Mouse (Mus musculus) T-helper 1 cell (primary cell): ENCODE data around the gene Serpinb9.
"Not testable (repeated sequence)": the region's sequence is repeated elsewhere in the genome, so short reads cannot be mapped to it uniquely, and the experiment has no call there.

Experiments
- in situ Hi-C: fragments of 300-600 bp; cut with MboI, MseI; formaldehyde crosslinking; loops from one replicate; pipeline ENCODE4 v1.15.1; 2025; ENCODE audit warnings: high pct_unique_total_duplicates

Gene Serpinb9

DNA sequence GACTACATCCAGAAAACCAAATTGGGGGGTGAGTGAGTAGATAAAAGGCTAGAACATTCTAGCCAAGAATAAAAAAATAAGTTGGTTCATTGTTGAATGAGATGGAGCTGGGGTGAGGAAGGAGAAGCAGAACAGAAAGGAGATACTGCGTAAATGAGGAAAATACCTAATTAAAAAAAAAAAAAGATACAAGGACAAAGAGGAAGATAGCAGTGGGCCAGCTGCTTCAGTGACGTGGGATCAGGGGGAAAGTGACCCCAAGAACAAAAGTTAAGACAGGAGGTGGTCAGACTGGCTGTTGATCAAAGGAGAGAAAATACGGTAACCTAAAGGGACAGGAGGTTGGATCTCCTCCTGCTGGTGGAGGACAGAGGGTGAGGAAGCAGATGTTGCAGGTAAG lies at the start of gene Serpinb9:
Gene Serpinb9 (plus strand): TSS at position 301 of the 400 bp plus-strand sequence.
- in situ Hi-C loops, result loop anchor here (5.0 to 10.0 kb wide), 2 partner anchors 36 to 992 kb away; partner anchors contain the start of gene Serpinb6b

DNA sequence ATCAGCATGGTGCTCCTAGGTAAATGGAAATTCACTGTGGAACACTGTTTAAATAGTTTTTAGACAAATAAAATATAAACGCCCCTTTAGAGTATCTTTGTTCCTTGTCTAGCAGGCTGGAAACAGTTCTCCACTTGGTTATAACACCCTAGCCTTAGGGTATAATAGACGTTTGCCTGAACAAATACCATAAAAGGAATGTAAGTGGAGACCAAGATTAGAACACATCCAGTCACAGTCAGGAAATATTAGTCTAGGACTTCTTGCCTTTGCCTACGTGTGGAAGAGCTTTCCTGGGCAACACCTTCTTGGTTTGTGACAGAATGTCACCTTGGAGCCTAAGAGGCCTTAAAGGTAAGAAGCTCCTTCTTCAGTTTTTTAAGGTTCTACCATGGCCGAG lies 46.5 kb upstream of the Serpinb9 start:
- in situ Hi-C loops, result no loop called here

DNA sequence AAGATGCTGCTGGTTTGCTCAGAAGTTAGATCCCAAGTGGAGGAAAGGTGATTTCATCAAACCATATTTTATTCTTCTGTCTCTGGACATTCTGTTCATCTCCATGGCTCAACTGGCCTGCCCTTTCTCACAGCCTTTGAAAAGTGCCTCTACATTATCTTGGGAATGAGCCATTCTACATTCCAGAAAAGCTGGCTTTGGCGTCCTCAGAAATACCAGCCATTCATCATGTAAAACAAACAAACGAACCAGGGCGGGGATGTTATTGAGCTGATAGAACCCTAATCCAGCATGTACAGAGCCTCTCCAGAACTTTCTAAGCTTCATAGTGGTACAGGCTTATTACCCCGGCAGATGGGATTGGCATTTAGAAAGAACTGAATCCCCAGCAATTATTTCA lies 45.1 kb upstream of the Serpinb9 start:
- in situ Hi-C loops, result no loop called here

DNA sequence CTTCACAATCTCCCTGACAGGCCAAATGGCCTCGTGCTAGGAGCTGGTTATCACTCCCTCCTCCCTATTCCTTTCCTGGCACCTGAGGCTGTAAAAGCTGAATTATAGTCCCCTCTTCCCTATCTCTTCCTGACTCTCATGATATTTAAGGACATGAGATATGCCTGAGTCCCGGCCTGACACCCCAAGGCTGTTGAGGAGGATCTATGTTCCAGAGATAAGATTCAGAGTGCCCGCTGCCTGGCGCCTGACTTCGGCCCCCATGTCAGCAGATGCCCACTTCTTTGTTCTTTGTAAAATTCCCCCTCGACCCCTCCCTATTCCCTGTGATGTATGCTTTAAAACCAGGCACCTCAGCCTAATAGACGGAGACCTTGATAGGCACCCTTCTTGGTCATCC lies 44.5 kb upstream of the Serpinb9 start:
- in situ Hi-C loops, result not testable (repeated sequence)

DNA sequence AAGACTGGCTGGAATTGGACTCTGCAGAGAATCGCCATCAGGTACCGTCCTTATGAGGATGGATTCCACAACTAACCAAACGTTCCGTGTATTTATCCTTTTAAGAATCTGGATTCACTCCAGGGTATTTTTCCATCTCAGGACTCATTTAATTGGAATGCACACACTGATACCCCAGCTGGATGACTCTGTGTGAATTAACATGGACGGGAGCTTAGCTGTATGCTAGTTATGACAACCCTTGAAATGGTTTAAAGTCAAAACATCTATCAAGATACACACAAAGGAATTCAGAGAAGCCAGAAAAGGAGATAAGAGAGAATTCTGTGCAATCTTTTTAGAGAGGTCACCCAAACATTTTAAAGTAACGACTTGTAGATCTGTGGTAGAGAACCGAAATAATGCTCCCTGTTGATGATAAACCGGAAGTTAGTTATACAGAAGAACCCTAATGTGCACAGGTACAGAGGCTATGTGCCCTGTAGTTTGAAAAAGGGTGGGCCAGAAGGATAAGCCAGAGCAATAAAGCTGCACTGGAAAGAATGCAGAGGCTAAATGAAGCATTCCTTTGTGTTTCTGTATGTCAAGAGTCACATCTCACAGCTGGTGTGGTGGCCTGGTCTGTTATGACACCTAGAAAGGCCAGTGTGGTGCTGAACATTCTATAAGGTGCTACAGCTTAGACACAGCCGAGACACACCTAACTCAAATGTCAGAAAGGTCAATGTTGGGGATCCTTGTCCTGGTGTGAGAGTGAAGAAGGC lies 38.9 kb upstream of the Serpinb9 start:
- in situ Hi-C loops, result no loop called here

DNA sequence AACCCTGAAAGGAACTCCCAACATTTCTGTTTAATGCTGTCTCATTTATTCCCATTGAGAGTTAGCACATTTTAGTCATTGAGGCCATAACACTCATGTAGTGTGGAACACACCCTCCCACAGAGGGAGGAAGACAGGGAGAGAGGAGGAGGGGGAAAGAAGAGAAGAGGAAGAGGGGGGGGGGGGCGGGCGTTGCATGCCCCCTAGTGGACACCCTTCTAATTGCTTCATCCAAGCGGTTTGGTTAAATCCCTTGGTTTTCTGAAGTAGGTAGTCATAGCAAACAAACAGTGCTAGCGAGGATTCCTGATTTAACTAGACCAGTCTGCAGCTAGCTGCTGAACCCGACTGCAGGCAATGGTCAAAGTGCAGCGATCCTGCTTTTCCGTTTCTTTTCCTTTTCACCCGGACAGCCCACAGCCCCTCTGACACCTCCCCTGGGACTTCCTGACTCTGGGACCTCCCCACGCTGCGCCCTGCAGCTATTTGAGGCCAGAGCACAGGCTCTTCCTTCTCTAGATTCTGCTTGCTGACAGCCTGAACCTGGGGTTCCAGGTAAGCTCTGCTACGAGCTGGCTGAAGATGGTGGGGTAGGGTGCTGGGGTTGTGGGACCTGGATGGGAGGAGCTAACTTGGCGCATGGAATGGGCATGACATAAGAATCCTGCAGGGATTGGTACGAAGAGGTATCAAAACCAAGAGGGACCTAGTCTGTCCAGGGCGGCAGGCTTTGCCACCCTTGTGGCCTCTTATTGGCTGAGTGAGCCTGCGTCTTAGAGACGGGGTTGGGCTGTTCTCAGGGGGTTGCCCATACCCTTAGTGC lies 37.9 kb upstream of the Serpinb9 start, which contains the start of gene Serpinb6b:
Gene Serpinb6b (plus strand): TSS at position 221 of the 823 bp plus-strand sequence.
- in situ Hi-C loops, result loop anchor here (5.0 kb wide), 3 partner anchors 37 to 112 kb away; partner anchors contain the start of genes Serpinb1b and Serpinb9

DNA sequence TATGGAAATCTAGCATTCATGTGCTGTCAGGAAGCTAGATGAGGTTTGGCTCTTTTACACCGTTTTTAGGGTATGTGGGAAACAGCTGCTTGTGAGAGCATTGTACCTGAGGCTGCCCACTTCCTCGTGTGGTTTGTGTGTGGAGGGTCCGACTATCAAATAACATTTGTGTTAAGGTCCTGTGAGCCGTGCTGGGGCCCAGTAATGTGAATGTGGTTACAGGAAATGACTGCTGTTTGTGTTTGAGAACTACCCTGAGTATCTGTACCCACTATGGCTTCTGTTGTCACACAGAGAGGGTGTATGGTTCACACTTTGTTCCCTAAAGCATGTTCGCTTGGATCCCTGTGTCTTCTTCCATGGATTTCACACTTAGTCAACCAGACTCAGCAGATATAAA lies 36.9 kb upstream of the Serpinb9 start:
- in situ Hi-C loops, result loop anchor here (5.0 kb wide), 3 partner anchors 36 to 111 kb away; partner anchors contain the start of genes Serpinb1b and Serpinb9

DNA sequence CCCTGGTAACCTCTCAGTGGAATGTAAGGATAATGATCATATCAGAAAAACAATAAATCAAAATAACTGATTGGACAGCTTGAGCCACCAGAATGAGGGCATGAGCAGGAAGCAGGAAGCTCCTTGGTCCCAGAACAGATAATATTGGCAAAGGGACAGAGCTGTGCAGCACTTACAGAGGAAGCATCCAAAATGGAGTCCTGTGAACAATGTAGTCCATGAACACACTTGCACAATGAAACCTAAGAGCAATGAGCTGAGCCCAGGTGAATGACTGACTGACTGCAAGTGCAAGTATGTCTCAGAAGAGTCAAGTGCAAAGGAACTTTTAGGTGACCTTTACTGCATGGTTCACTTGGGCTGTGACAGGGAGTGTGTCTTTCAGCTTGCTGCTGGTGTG lies 35.8 kb upstream of the Serpinb9 start:
- in situ Hi-C loops, result loop anchor here (5.0 kb wide), 3 partner anchors 35 to 110 kb away; partner anchors contain the start of genes Serpinb1b and Serpinb9

DNA sequence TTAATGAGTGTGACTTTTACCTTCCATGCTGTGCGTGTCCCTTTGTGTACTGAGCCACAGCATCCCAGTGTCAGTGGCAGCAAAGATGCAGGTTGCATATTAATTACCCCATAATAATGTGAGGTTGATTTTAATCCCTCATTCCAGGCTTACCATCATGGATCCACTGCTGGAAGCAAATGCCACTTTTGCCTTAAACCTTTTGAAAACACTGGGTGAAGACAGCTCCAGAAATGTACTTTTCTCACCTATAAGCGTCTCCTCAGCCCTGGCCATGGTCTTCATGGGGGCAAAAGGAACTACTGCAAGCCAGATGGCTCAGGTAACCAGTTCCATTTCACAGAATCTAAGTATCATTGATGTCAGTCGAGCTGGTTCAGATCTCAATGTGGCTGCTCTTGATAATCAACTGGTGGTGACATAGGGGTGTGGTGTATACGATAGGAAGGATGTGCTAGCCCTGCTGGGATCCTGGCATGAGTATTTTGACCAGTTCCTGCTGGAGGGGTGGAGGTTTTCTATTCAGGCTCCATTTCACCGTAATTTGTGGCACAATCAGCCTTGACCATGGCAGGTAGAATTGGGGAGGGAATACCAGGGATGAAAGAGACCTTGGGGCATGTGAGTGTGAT lies 34.6 kb upstream of the Serpinb9 start:
- in situ Hi-C loops, result loop anchor here (5.0 kb wide), 3 partner anchors 34 to 109 kb away; partner anchors contain the start of genes Serpinb1b and Serpinb9

DNA sequence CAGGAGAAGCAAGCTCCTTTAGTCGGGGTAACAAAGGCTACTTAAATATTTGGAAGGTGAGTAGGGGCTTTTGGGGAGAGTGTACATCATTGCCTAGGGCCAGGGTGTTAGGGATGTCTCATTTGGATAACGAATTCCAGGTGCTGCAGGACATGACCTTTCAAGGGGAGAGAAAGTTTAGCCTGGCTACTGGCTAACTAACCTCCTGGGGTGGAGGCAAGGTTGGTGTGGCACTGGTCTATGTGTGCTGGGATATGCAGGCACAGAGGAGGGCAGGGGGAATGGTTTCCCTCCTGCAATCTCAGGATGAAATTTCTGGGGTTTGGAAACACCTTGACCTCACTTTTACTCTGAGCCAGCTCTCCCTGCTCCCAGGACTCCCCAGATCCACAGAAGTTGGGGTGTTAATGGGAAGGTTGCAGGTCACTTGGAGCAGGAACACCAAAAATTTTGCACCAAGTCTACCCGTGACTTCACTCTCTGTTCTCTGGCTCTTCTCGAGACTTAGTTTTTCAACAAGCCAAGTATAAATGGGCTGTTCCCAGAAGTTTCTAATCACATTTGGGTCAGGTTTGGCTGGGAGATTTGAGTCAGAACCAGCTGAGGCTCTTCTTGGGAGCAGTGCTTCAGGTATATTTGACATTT lies 33.9 kb upstream of the Serpinb9 start:
- in situ Hi-C loops, result loop anchor here (5.0 kb wide), 3 partner anchors 33 to 108 kb away; partner anchors contain the start of genes Serpinb1b and Serpinb9

DNA sequence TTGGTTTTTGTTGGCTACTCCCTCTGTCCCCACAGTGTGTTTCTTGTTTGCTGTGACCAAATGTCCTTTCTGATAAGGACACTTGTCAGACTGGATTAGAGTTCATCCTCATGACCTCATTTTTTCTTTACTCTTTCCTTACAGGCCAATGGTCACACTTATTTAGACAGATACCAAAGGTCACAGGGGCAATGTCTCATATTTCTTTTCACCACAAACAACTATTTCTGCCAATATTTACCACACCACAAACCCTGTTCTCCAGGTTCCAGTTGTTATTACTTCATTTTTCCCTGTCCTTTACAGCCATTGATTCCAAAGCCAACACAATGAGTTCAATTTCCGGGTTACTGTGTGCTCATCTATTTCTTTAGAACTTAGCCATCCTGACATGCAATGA lies 33.4 kb upstream of the Serpinb9 start:
- in situ Hi-C loops, result loop anchor here (5.0 kb wide), 3 partner anchors 33 to 108 kb away; partner anchors contain the start of genes Serpinb1b and Serpinb9

DNA sequence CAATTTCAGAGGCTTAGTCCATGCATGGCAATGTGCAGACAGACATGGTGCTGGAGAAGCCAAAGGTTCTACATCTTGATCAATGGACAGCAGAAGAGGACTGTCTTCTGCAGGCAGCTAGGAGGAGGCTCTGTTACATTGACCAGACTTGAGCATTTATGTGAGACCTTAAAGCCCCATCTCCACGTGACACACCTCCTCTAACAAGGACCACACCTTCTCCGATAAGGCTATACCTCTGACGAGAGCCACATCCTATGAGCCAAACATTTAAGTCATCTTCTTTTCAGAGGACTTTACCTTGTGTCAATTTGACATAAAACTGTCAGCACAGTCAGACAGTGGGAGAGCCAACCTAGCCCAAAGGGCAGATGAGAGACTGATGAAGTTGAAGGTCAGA lies 32.3 kb upstream of the Serpinb9 start:
- in situ Hi-C loops, result no loop called here

DNA sequence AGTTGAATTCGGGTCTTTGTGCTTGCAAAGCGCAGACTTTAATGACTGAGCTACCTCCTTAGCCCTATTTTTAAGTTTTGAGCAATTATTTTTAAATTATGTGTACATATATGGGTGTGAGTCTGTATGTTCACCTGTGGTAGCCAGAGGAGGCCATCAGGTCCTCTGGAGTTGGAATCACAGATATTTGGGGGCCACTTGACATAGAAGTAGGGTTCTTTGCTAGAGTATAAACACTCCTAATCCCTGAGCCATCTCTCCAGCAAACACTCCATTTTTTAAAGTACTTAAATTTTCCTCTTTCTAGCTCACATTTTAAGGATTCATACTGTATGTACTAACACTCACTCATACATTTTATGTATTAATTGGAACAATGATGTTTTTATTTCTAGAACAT lies 28.8 kb upstream of the Serpinb9 start:
- in situ Hi-C loops, result no loop called here

DNA sequence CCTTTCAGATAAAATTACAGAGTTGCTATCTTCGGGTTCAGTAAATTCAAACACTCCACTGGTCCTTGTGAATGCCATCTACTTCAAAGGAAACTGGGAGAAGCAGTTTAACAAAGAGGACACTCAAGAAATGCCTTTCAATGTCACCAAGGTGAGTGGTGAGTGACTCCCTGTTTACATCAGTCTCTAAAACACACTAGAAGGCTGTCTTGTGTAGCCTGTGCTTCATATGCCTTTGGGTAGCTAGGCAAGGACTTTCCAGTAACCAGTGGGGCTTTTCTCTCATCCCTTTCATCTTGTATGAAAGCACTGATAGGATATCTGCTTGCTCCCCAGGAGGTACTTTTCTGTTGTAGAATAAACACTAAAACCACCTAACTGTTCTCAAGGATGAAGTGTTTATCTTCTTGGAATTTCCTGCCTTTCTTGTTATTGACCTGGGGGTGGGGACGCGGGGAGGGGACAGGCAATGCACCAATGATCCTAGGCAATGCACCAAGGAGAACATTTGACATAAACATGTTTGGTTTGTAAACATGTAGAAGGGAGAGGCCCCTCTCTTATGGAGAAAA lies 28.1 kb upstream of the Serpinb9 start:
- in situ Hi-C loops, result no loop called here

DNA sequence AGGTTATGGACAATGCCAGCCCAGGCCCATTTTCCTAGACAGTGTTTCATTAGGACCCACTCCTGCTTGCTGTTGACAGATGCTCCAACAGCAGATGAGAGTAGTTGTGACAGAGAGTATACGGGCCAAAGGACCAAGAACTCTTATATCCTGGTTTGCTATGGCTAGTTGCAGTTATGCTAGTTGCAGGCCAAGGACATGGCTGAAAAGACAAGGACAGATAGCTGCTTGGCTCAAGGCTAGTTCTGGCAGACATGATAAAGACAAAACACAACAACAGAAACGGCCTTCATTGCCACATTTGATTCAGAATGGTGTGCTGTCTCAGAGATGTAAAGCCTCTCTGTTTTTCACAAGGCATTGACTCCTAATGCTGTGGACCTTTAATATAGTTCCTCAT lies 27.3 kb upstream of the Serpinb9 start:
- in situ Hi-C loops, result no loop called here

DNA sequence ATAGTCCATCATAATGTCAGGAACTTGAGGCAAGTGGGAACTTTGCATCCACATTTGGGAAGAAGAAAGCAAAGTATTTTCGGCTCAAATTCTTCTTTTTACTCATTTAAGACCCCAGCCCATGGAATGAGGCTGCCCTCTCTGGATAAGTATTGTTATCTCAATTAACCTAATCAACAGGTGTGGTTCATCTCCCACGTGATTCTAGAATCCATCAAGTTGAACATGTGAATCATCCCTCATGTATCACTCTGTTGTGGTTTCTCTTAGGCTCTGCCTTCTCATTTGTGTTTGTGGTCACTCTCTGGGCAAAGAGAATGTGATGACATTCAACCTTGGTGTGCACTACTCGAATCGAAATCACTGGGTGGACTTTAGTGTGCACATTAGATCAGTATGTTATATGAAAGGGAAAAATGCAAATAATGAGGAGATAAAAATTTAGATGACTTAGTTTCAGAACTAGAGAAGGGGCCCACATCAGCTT lies 20.5 kb upstream of the Serpinb9 start:
- in situ Hi-C loops, result no loop called here

DNA sequence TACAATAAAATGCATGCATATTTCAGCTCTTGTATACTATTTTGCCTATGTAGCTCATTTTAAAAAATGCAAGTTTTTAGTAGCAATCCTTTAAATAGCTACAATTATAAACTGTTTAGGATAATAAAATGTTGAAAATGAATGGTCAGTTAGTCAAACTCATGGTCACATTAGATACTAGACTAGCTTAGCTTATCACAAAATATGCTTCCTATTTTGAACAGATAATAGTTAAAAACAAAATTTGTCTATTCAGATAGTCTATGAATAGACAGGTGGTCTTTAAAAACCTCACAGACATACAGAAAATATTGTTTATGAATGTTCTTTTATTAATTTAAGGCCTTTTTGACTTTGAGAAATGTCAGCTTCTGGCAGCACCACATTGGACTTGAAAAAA lies 16.8 kb upstream of the Serpinb9 start:
- in situ Hi-C loops, result no loop called here

DNA sequence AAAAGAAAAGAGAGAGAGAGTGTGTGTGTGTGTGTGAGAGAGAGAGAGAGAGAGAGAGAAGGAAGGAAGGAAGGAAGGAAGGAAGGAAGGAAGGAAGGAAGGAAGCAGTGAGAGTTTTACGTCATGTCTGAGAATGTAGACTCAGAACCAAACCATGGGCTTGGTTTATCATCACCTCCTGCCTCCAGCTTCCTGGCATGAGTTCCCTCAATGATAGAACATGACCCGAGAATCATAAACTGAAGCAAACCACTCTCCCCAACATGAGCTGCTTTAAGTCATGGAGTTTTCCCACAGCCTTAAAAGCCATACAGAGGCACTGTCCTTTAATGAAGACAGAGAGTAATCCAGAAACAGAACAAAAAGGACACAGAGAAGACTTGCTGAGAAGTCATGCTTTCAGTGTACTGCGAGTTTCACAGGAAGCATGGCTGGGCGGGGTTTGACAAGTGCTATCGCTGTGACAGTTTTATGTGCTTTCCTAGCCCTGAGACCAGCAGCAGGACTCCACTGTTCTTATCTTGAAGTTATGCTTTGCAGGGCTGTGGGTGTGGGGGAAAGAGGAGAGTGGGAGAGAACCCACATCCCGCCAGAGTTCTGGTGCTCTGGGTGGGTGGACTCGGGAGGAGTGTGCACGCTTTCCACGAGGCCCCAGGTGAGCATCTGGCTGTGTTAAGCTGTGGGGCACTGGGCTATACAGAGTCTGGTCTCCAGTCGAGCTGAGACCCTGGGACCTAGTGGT lies 9.7 kb upstream of the Serpinb9 start:
- in situ Hi-C loops, result no loop called here

DNA sequence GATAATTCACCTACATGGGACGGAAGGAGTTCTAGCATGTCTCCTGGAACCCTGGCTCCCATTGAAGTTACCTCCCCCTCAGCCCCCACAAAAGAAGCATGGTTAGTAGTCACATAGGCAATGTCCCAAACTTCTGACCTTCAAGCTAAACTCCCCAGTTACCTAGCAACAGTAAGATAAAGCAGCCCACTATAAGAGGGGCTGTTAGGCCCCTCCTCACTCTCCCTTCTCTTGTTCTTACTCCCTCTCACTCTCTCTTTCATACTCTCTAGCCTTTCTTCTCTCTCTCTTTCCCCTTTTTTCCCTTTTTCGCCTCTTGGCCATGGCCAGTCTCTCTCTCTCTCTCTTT lies 9.2 kb upstream of the Serpinb9 start:
- in situ Hi-C loops, result no loop called here

DNA sequence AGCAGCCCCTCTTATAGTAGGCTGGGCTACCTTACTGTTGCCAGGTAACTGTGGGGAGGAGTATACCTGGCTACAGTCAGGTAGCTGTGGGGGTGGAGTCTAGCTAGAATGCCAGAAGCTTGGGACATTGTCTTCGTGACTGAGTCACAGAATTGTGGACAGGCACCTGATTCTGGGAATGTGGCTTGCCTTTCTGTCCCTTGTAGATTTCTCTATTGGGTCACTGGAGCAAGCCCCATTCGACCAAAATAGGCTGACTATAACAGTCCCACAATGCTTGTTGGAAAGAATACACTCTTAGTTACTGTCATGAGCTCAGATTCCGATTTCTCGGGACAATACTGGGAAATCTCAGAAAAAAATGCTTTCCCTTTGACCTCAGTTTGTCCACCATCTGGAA lies 8.0 kb upstream of the Serpinb9 start:
- in situ Hi-C loops, result no loop called here
